Mouse (Mus musculus) telencephalon, adult 2 months (tissue): ENCODE measurements around the gene Olfr1410.

ENCODE experiments used
- DNase-seq: peaks from one replicate; pipeline ENCODE4 v3.0.0-alpha.2; 2011; ENCODE audit warnings: low read depth, low spot score

Olfr1410 gene

GRCm38 (mm10) chr1:92605482-92605881 lies at the start of gene Olfr1410:
TSS of gene Olfr1410 (plus strand) at chr1:92605782.
- no peak for DNase-seq

GRCm38 (mm10) chr1:92571022-92571421 lies 34.6 kb upstream of the Olfr1410 start, which contains the start of gene Olfr1413:
TSS of gene Olfr1413 (plus strand) at chr1:92571322.
- DNase-seq: no peak

- no peak for DNase-seq
Measured at GRCm38 (mm10) chr1:92585479-92585878, 20.1 kb upstream of the Olfr1410 start, which contains the start of gene Olfr1412. TSS of gene Olfr1412 (plus strand) at chr1:92585779.

GRCm38 (mm10) chr1:92594111-92594510 lies 11.5 kb upstream of the Olfr1410 start, which contains the start of gene Olfr1411:
TSS of gene Olfr1411 (plus strand) at chr1:92594411.
- DNase-seq: no peak

- DNase-seq: no peak
Measured at GRCm38 (mm10) chr1:92596019-92596418, 9.6 kb upstream of the Olfr1410 start.

GRCm38 (mm10) chr1:92607711-92608110 lies 2.1 kb downstream of the Olfr1410 start:
- no peak for DNase-seq

- peak; percentile 24 for DNase-seq
Measured at GRCm38 (mm10) chr1:92611008-92611407, 5.4 kb downstream of the Olfr1410 start.

GRCm38 (mm10) chr1:92613175-92613574 lies 7.6 kb downstream of the Olfr1410 start:
- no peak for DNase-seq

- no peak for DNase-seq
Measured at GRCm38 (mm10) chr1:92614516-92614915, 8.9 kb downstream of the Olfr1410 start.

- no peak for DNase-seq
Measured at GRCm38 (mm10) chr1:92616046-92616445, 10.5 kb downstream of the Olfr1410 start.

GRCm38 (mm10) chr1:92617488-92617887 lies 11.9 kb downstream of the Olfr1410 start, which contains the start of gene Olfr12:
TSS of gene Olfr12 (plus strand) at chr1:92617788.
- DNase-seq: no peak

GRCm38 (mm10) chr1:92618360-92618759 lies 12.8 kb downstream of the Olfr1410 start:
- no peak for DNase-seq

- DNase-seq: no peak
Measured at GRCm38 (mm10) chr1:92628227-92628626, 22.6 kb downstream of the Olfr1410 start.

GRCm38 (mm10) chr1:92632196-92632595 lies 26.6 kb downstream of the Olfr1410 start:
- no peak for DNase-seq

GRCm38 (mm10) chr1:92632948-92633347 lies 27.4 kb downstream of the Olfr1410 start:
- no peak for DNase-seq

GRCm38 (mm10) chr1:92633726-92634125 lies 28.1 kb downstream of the Olfr1410 start:
- DNase-seq: no peak

- no peak for DNase-seq
Measured at GRCm38 (mm10) chr1:92634569-92634968, 29.0 kb downstream of the Olfr1410 start.

- no peak for DNase-seq
Measured at GRCm38 (mm10) chr1:92634976-92635599, 29.5 kb downstream of the Olfr1410 start.

GRCm38 (mm10) chr1:92636015-92636414 lies 30.4 kb downstream of the Olfr1410 start:
- DNase-seq: no peak

- DNase-seq: no peak
Measured at GRCm38 (mm10) chr1:92636676-92637075, 31.1 kb downstream of the Olfr1410 start.

GRCm38 (mm10) chr1:92637501-92638172 lies 32.1 kb downstream of the Olfr1410 start:
- DNase-seq: no peak

- DNase-seq: peak; percentile 79
Measured at GRCm38 (mm10) chr1:92638181-92638580, 32.6 kb downstream of the Olfr1410 start.

GRCm38 (mm10) chr1:92638736-92639135 lies 33.2 kb downstream of the Olfr1410 start:
- DNase-seq: no peak
